Mouse (Mus musculus) mouse embryonic stem cell (cell line): ENCODE measurements around the gene Clic5.
"Not testable (repeated sequence)": the region's sequence is repeated elsewhere in the genome, so short reads cannot be mapped to it uniquely, and the experiment has no call there.

ENCODE experiments used
- in situ Hi-C, 2 experiments: fragments of 300-500 bp; cut with MboI; formaldehyde crosslinking; loops; 1 replicate in 1 of 2; 3 replicates in 1 of 2; pipeline ENCODE4 v1.14.3; 2019 to 2020; ENCODE audit warnings: low sequenced_read_pairs in 2 of 2, low pct_unique_long_range_greater_than_20kb in 1 of 2, mixed read lengths in 1 of 2; ENCODE audit not compliant: unreplicated experiment in 1 of 2

Gene Clic5

GRCm38 (mm10) chr17:44187537-44187936 lies 847 bp upstream of the Clic5 start:
- in situ Hi-C loops: not testable (repeated sequence)

GRCm38 (mm10) chr17:44188769-44189145 lies 373 bp downstream of the Clic5 start:
- in situ Hi-C loops: no loop called here

GRCm38 (mm10) chr17:44189696-44190095 lies 1.3 kb downstream of the Clic5 start:
- in situ Hi-C loops: no loop called here

- in situ Hi-C loops: no loop called here
Measured at GRCm38 (mm10) chr17:44190246-44190645, 1.9 kb downstream of the Clic5 start.

- in situ Hi-C loops: no loop called here
Measured at GRCm38 (mm10) chr17:44192981-44193380, 4.6 kb downstream of the Clic5 start.

GRCm38 (mm10) chr17:44199158-44199557 lies 10.8 kb downstream of the Clic5 start:
- in situ Hi-C loops: no loop called here

- in situ Hi-C loops: no loop called here
Measured at GRCm38 (mm10) chr17:44202952-44203351, 14.6 kb downstream of the Clic5 start.

GRCm38 (mm10) chr17:44204787-44205186 lies 16.4 kb downstream of the Clic5 start:
- in situ Hi-C loops: no loop called here

- in situ Hi-C loops: no loop called here
Measured at GRCm38 (mm10) chr17:44205562-44205961, 17.2 kb downstream of the Clic5 start.

- in situ Hi-C loops: no loop called here
Measured at GRCm38 (mm10) chr17:44208900-44209299, 20.5 kb downstream of the Clic5 start.

GRCm38 (mm10) chr17:44212960-44213619 lies 24.7 kb downstream of the Clic5 start:
- in situ Hi-C loops: no loop called here

- in situ Hi-C loops: no loop called here
Measured at GRCm38 (mm10) chr17:44215196-44215799, 26.9 kb downstream of the Clic5 start.

GRCm38 (mm10) chr17:44217185-44217584 lies 28.8 kb downstream of the Clic5 start:
- in situ Hi-C loops: no loop called here

GRCm38 (mm10) chr17:44219943-44220342 lies 31.6 kb downstream of the Clic5 start:
- in situ Hi-C loops: no loop called here

- in situ Hi-C loops: no loop called here
Measured at GRCm38 (mm10) chr17:44228428-44228827, 40.0 kb downstream of the Clic5 start.

- in situ Hi-C loops: no loop called here
Measured at GRCm38 (mm10) chr17:44230083-44230482, 41.7 kb downstream of the Clic5 start.

- in situ Hi-C loops: no loop called here
Measured at GRCm38 (mm10) chr17:44239030-44239721, 50.8 kb downstream of the Clic5 start.

GRCm38 (mm10) chr17:44240742-44241141 lies 52.4 kb downstream of the Clic5 start:
- in situ Hi-C loops: no loop called here

- in situ Hi-C loops: no loop called here
Measured at GRCm38 (mm10) chr17:44244096-44244495, 55.7 kb downstream of the Clic5 start.

GRCm38 (mm10) chr17:44244625-44245024 lies 56.2 kb downstream of the Clic5 start:
- in situ Hi-C loops: no loop called here
